Mouse (Mus musculus) CH12.LX (cell line): ENCODE measurements around the gene Cdyl. TPM values are rescaled to one million over a fixed set of nuclear protein-coding genes. Genes with fewer than 3 reads are reported as not detected.
"Not testable (repeated sequence)": the region's sequence is repeated elsewhere in the genome, so short reads cannot be mapped to it uniquely, and the experiment has no call there.

Source experiments
- DNase-seq: peaks from one replicate; pipeline ENCODE4 v3.0.0-alpha.2; 2013; ENCODE audit errors: extremely low read depth
- H3K27ac ChIP-seq: 2 replicates; pipeline ENCODE4 v1.5.1; 2012; ENCODE audit warnings: low read depth, mild to moderate bottlenecking, control low read depth, moderate library complexity; ENCODE audit not compliant: insufficient read depth
- H3K27me3 ChIP-seq: replicated peaks from 2 replicates; pipeline ENCODE3; 2012; ENCODE audit warnings: inconsistent platforms
- H3K36me3 ChIP-seq, 2 experiments: replicated peaks in 1 of 2; 2 replicates each; pipeline versions ENCODE3 to v1.6.1; 2012; ENCODE audit warnings: inconsistent platforms in 1 of 2, low read length in 1 of 2, mild to moderate bottlenecking in 1 of 2, mixed read lengths in 1 of 2, moderate library complexity in 1 of 2; ENCODE audit not compliant: control insufficient read depth in 1 of 2, insufficient read depth in 1 of 2
- H3K4me1 ChIP-seq, 2 experiments: 2 replicates each; pipeline ENCODE4 v1.6.1; 2012; ENCODE audit warnings: inconsistent platforms in 1 of 2, moderate library complexity in 1 of 2; ENCODE audit not compliant: insufficient read depth in 2 of 2, control insufficient read depth in 1 of 2
- H3K4me2 ChIP-seq: 2 replicates; pipeline ENCODE4 v1.6.1; 2012; ENCODE audit warnings: low read depth, mild to moderate bottlenecking, control low read depth; ENCODE audit not compliant: poor library complexity, insufficient read depth, severe bottlenecking
- H3K4me3 ChIP-seq, 3 experiments: fragments of 150-350 bp in 1 of 3; sonication (generic) in 1 of 3; replicated peaks in 1 of 3; 2 replicates each; pipeline versions ENCODE3 to v1.5.1; 2011 to 2012; ENCODE audit warnings: low read depth in 2 of 3, low read length in 2 of 3, mild to moderate bottlenecking in 2 of 3, moderate library complexity in 2 of 3, control low read depth in 1 of 3, improper control_type of control experiment in 1 of 3, inconsistent platforms in 1 of 3, mixed read lengths in 1 of 3; ENCODE audit not compliant: poor library complexity in 1 of 3
- H3K79me2 ChIP-seq: replicated peaks from 2 replicates; pipeline ENCODE4 v1.6.1; 2012; ENCODE audit warnings: mild to moderate bottlenecking, moderate library complexity; ENCODE audit not compliant: control insufficient read depth, poor library complexity, insufficient read depth, severe bottlenecking; ENCODE audit errors: extremely low read depth
- H3K9ac ChIP-seq: 2 replicates; pipeline ENCODE4 v1.6.1; 2012; ENCODE audit warnings: low read depth, mild to moderate bottlenecking, control low read depth, moderate library complexity; ENCODE audit not compliant: insufficient read depth
- H3K9me3 ChIP-seq: replicated peaks from 2 replicates; pipeline ENCODE3; 2012; ENCODE audit warnings: low read length, inconsistent platforms, mixed read lengths
- ELF1 ChIP-seq: IDR thresholded peaks from 2 replicates; pipeline ENCODE4 v1.6.1; 2014; ENCODE audit warnings: low read depth, mild to moderate bottlenecking, inconsistent platforms, low read length, improper control_type of control experiment
- ETS1 ChIP-seq: conservative IDR thresholded peaks from 2 replicates; pipeline ENCODE4 v1.6.1; 2012; ENCODE audit warnings: low read depth, mild to moderate bottlenecking, inconsistent platforms, low read length, improper control_type of control experiment, moderate library complexity
- HCFC1 ChIP-seq: IDR thresholded peaks from 2 replicates; pipeline ENCODE4 v1.6.1; 2012; ENCODE audit warnings: low read depth, mild to moderate bottlenecking, inconsistent platforms, low read length, improper control_type of control experiment
- IRF4 ChIP-seq: IDR thresholded peaks from 2 replicates; pipeline ENCODE4 v1.6.1; 2014; ENCODE audit warnings: low read depth, mild to moderate bottlenecking, inconsistent platforms, low read length, improper control_type of control experiment
- KAT2A ChIP-seq: IDR thresholded peaks from 2 replicates; pipeline ENCODE4 v1.6.1; 2012; ENCODE audit warnings: low read length, improper control_type of control experiment, inconsistent platforms; ENCODE audit not compliant: insufficient replicate concordance
- MAX ChIP-seq: IDR thresholded peaks from 2 replicates; pipeline ENCODE4 v1.6.1; 2011; ENCODE audit warnings: low read length, improper control_type of control experiment
- MEF2A ChIP-seq: IDR thresholded peaks from 2 replicates; pipeline ENCODE4 v1.6.1; 2014; ENCODE audit warnings: low read depth, mild to moderate bottlenecking, inconsistent platforms, low read length, improper control_type of control experiment, borderline replicate concordance
- MYC ChIP-seq: IDR thresholded peaks from 2 replicates; pipeline ENCODE4 v1.6.1; 2011; ENCODE audit warnings: low read depth, mild to moderate bottlenecking, improper control_type of control experiment, low read length
- NRF1 ChIP-seq: IDR thresholded peaks from 2 replicates; pipeline ENCODE4 v1.6.1; 2014; ENCODE audit warnings: low read depth, mild to moderate bottlenecking, inconsistent platforms, low read length, improper control_type of control experiment, moderate library complexity
- PAX5 ChIP-seq: IDR thresholded peaks from 2 replicates; pipeline ENCODE4 v1.6.1; 2012; ENCODE audit warnings: low read length, inconsistent platforms, mixed read lengths
- RAD21 ChIP-seq: IDR thresholded peaks from 2 replicates; pipeline ENCODE4 v1.6.1; 2011; ENCODE audit warnings: low read depth, mild to moderate bottlenecking, low read length, improper control_type of control experiment, moderate library complexity
- SMC3 ChIP-seq: IDR thresholded peaks from 2 replicates; pipeline ENCODE4 v1.6.1; 2011; ENCODE audit warnings: low read depth, low read length, improper control_type of control experiment
- TBP ChIP-seq: conservative IDR thresholded peaks from 2 replicates; pipeline ENCODE4 v1.6.1; 2011; ENCODE audit warnings: low read depth, low read length, improper control_type of control experiment
- UBTF ChIP-seq: IDR thresholded peaks from 2 replicates; pipeline ENCODE4 v1.6.1; 2012; ENCODE audit warnings: low read depth, mild to moderate bottlenecking, inconsistent platforms, low read length, improper control_type of control experiment, moderate library complexity
- USF1 ChIP-seq: IDR thresholded peaks from 2 replicates; pipeline ENCODE4 v1.6.1; 2014; ENCODE audit warnings: low read depth, mild to moderate bottlenecking, inconsistent platforms, low read length, improper control_type of control experiment
- USF2 ChIP-seq: conservative IDR thresholded peaks from 2 replicates; pipeline ENCODE4 v1.6.1; 2011; ENCODE audit warnings: low read depth, low read length, improper control_type of control experiment
- ZMIZ1 ChIP-seq: IDR thresholded peaks from 2 replicates; pipeline ENCODE4 v1.6.1; 2012; ENCODE audit warnings: low read depth, mild to moderate bottlenecking, inconsistent platforms, low read length, improper control_type of control experiment
- ZNF384 ChIP-seq: IDR thresholded peaks from 2 replicates; pipeline ENCODE4 v1.6.1; 2012; ENCODE audit warnings: low read depth, low read length, improper control_type of control experiment, inconsistent platforms
- dilution Hi-C: fragments of 300-500 bp; cut with MboI; formaldehyde crosslinking; loops from 2 replicates; pipeline ENCODE4 v1.14.3; 2020; ENCODE audit warnings: low sequenced_read_pairs; ENCODE audit not compliant: extremely low pct_unique_long_range_greater_than_20kb, extremely low pct_ligation_motif_present
- in situ Hi-C: fragments of 300-500 bp; cut with MboI; formaldehyde crosslinking; loops from 3 replicates; pipeline ENCODE4 v1.14.3; 2019; ENCODE audit warnings: low sequenced_read_pairs, low pct_ligation_motif_present, low pct_unique_long_range_greater_than_20kb, mixed read lengths
- polyA plus RNA-seq: library from polyadenylated mRNA; unstranded; fragments of >175 nt; gene quantifications from 2 replicates; pipeline ENCODE4 v1.2.1, GENCODE M21; 2012; ENCODE audit warnings: low read depth; ENCODE audit not compliant: insufficient read length
- total RNA-seq, 2 experiments: library from RNA; depleted of rRNA; stranded (reverse); fragments of 300-350 nt in 1 of 2; fragments of >200 nt in 1 of 2; gene quantifications; 2 replicates each; pipeline ENCODE4 v1.2.3; 2012 to 2014

The Cdyl gene
- total and polyA plus RNA-seq, 3 experiments, result 5.7 to 9.1 (median 8.3) TPM

- H3K4me2 ChIP-seq, result peak overlapping the region; percentile 33; the same call in 1 of the 2 replicates
- 0 out of 2 replicates have a peak overlapping the region, but pooled peaks have one; percentile 14 for H3K9ac ChIP-seq
- H3K79me2 ChIP-seq, result peaks cover 24% of the 10 kb centered on the region
- in situ Hi-C loops (no loop called here), dilution Hi-C loops (no loop called here)
- no peak overlapping the region for H3K27ac ChIP-seq
- no peak for DNase-seq
- no peak overlapping the region for H3K4me3 ChIP-seq
- peaks cover 8 to 12% of the 10 kb centered on the region in 2 experiments; a peak in 3 of 4 replicates for H3K4me1 ChIP-seq
- no peaks in the 10 kb centered on the region for H3K27me3 ChIP-seq
- peaks cover 3 to 36% of the 10 kb centered on the region in 2 experiments for H3K36me3 ChIP-seq
- peaks cover 3% of the 10 kb centered on the region for H3K9me3 ChIP-seq
- TF ChIP-seq TBP (no peak), MEF2A (no peak), UBTF (no peak), RAD21 (no peak), HCFC1 (no peak), IRF4 (no peak), PAX5 (no peak), ZNF384 (no peak), USF2 (no peak), USF1 (no peak), KAT2A (no peak), ZMIZ1 (no peak), MYC (no peak)
Measured at GRCm38 (mm10) chr13:35833941-35834340, 174.3 kb downstream of the Cdyl start.

GRCm38 (mm10) chr13:35835669-35836068, 176.0 kb downstream of the Cdyl start:
- H3K9me3 ChIP-seq, result peaks cover 3% of the 10 kb centered on the region
- no peak for DNase-seq
- H3K4me1 ChIP-seq, result peaks cover 8 to 12% of the 10 kb centered on the region in 2 experiments; a peak in 3 of 4 replicates
- no peak overlapping the region for H3K4me2 ChIP-seq
- no peak overlapping the region for H3K27ac ChIP-seq
- TF ChIP-seq UBTF (no peak), ETS1 (no peak), ELF1 (no peak), MYC (no peak), SMC3 (no peak), ZNF384 (no peak), MAX (no peak), MEF2A (no peak), NRF1 (no peak), IRF4 (no peak)
- H3K36me3 ChIP-seq, result peaks cover 7 to 46% of the 10 kb centered on the region in 2 experiments
- no peaks in the 10 kb centered on the region for H3K27me3 ChIP-seq
- peaks cover 24% of the 10 kb centered on the region for H3K79me2 ChIP-seq
- in situ Hi-C loops (no loop called here), dilution Hi-C loops (no loop called here)
- H3K4me3 ChIP-seq, result no peak overlapping the region
- H3K9ac ChIP-seq, result no peak overlapping the region

GRCm38 (mm10) chr13:35836501-35836900, 176.9 kb downstream of the Cdyl start:
- H3K4me2 ChIP-seq, H3K9me3 ChIP-seq, H3K27me3 ChIP-seq, H3K27ac ChIP-seq, H3K4me3 ChIP-seq, in situ Hi-C loops, dilution Hi-C loops, H3K9ac ChIP-seq, DNase-seq: not testable (repeated sequence)
- H3K4me1 ChIP-seq, result peaks cover 8 to 12% of the 10 kb centered on the region in 2 experiments; a peak in 3 of 4 replicates
- peaks cover 9 to 48% of the 10 kb centered on the region in 2 experiments for H3K36me3 ChIP-seq
- H3K79me2 ChIP-seq, result peaks cover 24% of the 10 kb centered on the region
